Mouse (Mus musculus) urinary bladder, postnatal 4 days (tissue): ENCODE results near the gene Trim14.

ENCODE experiments used
- DNase-seq, 2 experiments: peaks; one replicate each; pipeline ENCODE4 v3.0.0; 2021 to 2022; ENCODE audit warnings: low spot score in 2 of 2

Gene Trim14

DNA sequence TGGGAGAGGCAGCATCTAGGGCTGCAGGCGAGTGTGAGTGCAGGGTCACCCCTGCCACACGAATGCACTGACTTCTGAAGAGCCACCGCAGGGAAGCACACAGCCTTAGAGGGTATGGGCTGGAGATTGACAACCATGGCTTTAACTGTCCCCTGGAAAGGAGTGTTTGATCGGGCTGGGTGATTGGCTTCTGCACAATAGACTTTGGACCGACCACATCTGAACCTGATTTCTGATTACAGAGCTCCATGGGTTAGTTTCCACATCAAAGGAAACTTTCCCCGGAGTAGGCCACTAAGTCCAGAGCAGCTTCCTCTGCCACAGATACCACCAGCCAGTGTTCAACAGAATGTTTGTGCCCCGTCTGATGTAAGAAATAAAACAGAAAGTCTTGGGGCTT lies 6.2 kb downstream of the Trim14 start:
- no peak for DNase-seq

- no peak for DNase-seq
These were observed 8.4 kb downstream of the Trim14 start for GRCm38 (mm10) chr4:46527558-46527926.

GRCm38 (mm10) chr4:46526798-46527557 lies 9.0 kb downstream of the Trim14 start:
- DNase-seq = no peak

DNA sequence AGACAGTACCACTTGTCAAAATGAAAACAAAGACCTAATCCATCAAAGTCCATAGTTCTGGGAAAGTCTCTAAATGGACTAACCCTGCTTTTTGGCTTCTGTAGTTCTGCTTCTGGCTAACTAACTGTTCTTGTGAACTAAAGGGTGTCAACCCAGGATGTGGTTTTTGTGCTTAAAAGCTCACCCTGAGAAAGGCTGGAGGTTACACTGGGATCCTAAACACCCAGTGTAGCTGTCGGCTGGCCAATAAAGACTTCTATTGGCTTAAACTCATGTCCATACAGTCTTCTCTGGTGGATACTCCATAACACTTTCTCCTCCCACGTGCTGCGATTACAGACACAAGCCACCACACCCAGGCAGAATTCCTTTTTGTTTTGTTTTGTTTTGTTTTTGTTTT lies 9.7 kb downstream of the Trim14 start:
- DNase-seq = no peak

DNA sequence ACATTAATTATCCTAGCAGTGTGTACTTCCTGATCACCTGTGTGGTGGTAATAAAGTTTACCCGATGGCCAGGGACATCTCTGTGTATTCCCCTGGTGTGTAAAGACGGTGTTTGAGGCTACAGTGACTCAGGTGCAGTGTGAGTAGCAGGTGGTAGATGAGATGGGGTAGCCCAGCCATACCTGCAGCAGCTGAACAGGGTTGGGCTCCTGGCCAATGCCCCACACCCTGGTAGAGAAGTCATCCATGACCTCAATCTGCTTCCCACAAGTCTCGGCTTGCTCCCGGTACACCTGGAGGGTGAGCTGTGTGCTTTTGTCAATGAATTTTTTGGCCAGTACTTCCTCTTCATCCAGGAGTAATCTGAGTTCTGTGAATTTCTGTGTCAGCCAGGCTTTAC lies 12.6 kb downstream of the Trim14 start:
- peak in 1 of 2 experiments; percentile 51 for DNase-seq

DNA sequence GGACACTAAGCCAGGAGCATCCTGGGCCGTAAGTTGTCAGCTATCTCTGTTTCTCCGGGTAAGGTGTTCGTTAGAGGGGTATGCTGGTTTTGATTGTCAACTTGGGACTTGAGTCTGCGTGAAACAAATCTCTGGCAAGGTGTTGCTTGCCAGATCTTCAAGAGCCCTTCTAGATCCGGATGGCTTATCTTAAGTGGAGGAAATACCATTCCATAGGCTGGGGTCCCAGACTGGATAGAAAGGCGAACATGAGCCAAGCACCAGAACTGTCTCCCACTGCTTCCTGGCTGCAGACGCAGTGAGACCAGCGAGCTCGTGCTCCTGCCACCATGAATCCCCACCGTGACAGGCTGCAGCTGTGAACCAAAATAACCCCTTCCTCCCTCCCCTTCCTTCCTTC lies 14.5 kb downstream of the Trim14 start:
- no peak for DNase-seq

GRCm38 (mm10) chr4:46520491-46520890 lies 15.4 kb downstream of the Trim14 start:
- DNase-seq = no peak

DNA sequence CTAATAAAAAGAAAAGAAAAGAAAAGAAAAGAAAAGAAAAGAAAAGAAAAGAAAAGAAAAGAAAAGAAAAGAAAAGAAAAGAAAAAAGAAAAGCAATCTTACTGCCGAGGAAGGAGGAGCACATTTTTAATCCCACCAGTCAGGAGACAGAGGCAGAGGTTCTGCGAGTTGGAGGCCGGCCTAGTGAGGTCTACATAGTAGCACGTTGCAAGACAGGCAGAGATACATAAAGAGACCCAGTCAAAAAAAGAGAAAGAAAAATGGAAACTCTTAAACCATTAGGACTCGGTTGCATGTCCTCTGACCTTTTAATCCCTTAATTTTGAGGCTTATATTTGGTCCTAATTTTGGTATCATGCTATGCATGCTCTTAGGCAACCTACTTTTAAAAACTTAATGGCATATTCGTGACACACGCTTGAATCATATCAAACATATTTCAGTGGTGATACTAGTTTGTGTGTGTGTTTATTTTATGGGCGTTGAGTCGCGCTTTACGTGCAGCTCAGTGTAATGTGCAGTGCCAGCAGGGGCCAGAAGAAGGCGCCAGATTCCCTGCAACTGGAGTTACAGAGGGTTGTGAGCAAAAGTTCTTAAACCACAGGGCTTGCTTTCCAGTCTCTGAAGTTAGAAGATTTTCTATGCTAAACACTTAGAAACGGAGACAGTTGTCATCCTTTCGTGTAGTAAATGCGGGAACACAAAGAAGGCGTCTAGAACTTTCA lies 28.0 kb downstream of the Trim14 start:
- peak; percentile 71 to 89 for DNase-seq

DNA sequence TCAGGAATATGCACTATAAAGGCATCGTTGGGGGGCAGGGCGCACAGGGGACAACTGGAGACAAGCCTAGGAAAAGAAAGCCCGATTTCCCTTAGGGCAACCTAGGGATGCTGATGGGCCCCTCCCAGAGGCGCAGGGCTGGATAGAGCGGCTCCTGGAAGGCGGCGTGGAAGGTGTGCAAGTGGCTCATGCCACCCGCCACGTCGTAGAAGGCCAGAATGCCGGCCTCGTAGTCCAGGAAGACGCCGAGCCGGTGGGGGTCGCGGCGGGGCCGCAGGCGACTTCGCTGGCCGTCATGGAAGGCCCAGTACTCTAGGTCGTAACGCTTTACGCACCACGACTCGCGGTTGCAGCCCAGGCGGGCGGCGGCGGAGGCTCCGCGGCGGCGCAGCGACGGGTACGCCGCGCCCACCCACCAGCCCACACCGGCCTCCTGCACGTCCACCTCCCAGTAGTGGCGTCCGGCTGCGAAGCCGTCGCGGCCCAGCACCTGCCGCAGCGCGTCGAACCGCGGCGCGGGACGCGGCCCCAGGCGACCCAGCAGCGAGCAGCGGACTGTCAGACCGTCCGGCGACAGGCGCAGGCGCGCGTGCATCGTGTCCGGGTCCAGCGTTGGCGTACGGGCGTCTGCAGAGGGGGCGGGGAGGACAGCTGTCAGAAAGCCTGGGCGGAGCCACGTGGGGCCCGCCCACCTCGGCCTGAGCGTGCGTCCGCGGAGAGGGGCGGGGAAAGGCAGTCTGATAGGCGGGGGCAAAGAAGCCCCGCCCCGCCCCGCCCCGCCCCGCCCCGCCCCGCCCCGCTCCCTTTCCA lies 28.9 kb downstream of the Trim14 start:
- peak; percentile 95 to 96 for DNase-seq

- DNase-seq = no peak
These were observed 30.4 kb downstream of the Trim14 start for GRCm38 (mm10) chr4:46505361-46506057.

DNA sequence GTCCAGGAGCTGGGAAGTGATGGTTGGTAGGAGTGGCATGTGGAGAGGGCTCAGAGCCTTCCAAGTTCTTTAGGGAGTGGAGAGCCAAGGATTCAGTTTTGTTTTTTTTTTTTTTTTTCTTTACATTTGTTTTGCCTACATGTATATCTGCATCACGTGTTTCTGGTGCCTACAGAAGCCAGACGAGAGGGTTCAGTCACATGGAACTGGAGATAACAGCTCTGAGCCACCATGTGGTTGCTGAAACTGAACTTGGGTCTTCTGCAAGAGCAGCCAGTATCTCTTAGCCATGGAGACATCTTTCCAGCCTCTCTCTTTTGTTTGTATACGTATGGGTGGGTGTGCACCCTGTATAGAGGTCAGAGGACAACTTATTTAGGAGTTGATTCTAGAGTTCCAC lies 32.1 kb downstream of the Trim14 start:
- DNase-seq = no peak

DNA sequence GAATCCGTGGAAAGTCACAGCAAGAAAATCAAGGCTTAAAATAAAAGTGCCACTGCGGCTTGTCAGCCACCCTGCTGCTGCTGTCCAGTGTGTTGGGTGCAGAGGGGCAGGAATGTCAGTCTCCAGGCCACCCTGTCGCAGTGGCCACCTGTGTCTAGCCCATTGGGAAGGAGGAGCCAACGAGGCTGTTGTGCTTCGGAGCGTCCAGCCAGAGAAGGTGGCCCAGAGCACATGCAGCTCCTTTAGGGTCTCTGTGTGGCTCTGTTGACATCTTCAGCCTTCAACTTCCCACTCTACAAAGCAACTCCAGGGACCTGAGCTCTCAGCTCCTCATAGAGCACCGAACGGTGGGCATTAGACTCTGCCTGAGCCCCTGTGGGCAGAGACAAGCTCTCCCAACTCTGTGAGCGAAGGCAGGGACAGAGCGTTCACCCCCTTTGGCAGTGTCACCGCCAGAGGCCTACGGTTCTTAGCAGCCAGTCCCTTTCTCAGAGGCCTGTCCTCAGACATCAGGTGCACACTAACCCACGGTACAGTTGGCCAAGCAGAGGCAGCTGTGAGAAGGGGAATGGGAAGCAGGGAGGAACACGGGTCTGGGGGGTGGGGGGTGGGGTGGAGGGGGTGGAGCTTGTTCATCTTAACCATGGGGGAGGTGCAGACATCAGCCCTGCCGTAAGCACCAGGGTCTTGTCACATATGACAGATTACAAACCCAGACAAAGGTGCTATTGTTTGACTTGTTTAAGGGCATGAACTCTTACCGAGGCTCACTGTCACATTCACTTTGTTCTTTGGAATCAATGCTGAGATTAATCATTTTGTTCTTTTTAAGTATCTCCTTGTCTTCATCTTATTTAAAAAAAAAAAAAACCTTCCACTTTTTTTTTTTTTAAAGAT lies 33.1 kb downstream of the Trim14 start:
- DNase-seq = no peak

DNA sequence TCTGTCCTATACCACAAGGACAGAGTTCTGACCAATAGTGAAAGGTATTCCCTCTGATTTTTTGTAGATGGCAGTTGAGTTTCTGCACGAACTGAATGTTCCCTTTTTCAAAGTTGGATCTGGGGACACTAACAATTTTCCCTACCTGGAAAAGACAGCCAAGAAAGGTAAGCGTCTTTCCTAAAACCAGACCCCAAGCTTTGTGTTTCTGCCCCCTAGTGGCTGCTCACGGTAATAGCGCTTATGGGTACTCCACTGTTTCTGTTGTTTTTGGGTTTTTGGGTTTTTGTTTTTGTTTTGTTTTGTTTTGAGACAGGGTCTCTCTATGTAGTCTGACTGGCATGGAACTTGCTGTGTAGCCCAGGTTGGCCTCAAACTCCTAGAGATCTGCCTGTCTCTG lies 37.0 kb downstream of the Trim14 start:
- no peak for DNase-seq

DNA sequence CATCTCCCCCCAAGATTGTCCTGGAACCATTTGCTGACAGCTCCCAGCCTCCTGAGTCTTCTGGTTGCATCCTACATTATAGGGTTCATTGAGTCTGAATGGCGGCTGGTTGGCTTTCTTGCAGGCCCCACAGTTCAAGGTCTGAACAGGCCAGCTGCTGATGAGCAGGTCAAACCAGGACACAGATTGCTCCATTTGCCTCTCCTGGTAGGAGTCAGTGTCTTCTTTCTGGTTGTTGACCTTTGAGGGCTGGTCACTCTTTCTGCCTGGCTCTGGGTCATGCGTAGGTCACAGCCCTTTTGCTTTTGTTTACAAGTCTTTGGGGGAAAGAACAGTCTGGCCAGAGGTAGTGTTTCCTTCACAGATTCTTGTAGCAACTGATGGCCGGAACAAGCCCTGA lies 37.4 kb downstream of the Trim14 start:
- DNase-seq = no peak

GRCm38 (mm10) chr4:46497286-46497892 lies 38.6 kb downstream of the Trim14 start:
- peak; percentile 39 to 76 for DNase-seq

- no peak for DNase-seq
These were observed 40.4 kb downstream of the Trim14 start for GRCm38 (mm10) chr4:46495543-46495942.

DNA sequence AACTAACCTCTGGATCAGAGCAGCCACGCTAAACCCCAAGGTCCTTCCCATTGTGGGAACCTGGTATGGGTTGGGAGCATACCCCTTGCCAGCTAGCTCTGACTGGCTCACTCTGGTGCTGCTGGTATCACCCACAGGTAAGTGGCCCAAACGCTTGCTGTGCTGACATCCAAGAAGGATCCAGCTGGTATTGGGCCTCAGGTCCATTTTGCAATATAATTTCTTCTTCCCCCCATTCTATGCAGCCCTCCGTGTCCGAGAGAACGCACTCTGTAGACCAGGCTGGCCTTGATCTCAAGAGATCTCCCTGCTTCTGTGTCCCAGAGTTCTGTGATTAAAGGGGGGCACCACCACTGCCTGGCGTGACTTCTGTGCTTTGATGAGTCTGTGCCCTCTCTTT lies 42.9 kb downstream of the Trim14 start:
- no peak for DNase-seq

GRCm38 (mm10) chr4:46489028-46489925 lies 46.7 kb downstream of the Trim14 start, which contains the start of gene Nans:
Gene Nans, plus strand, starts transcription at chr4:46489248.
- DNase-seq = peak; percentile 93 to 96

DNA sequence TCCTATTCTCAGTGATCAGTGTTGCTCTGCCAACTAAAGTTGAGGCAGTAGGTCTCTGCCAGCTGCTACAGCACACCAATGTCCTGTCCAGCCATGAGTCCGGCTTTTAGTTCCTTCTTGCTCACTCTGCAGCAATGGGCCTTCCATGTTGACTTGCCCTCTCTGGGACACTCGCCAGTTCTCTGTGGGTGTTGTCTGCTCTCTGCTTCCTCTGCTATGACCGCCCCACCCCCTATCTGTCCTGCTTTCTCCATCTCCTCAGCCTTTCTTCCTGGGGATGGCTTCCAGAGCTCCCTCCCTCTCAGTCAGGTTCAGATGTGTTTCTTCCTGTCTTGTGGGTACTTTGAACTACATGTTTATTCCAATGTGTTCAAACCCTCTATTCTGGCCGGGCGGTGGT lies 48.6 kb downstream of the Trim14 start:
- no peak for DNase-seq
